Mouse (Mus musculus) intestine, postnatal 0 days (tissue): Measurements from ENCODE around the gene Card6. TPM values are rescaled to one million over a fixed set of nuclear protein-coding genes. Genes with fewer than 3 reads are reported as not detected.
A peak's percentile ranks its signal among the peaks of the same experiment; 100 is the strongest.

Source experiments
- ATAC-seq: fragments of 200-750 bp; cut with Nextera tagmentation; 2 replicates; pipeline ENCODE4 v1.8.0; 2017; ENCODE audit warnings: mild to moderate bottlenecking, moderate TSS enrichment, moderate library complexity
- H3K27ac ChIP-seq: fragments of 300-500 bp; sonication (generic); 2 replicates; pipeline ENCODE4 v1.5.1; 2014; ENCODE audit warnings: mild to moderate bottlenecking, low read depth, low read length, moderate library complexity
- H3K27me3 ChIP-seq: fragments of 300-500 bp; sonication (generic); replicated peaks from 2 replicates; pipeline ENCODE4 v1.6.1; 2014; ENCODE audit warnings: low read length, mixed read lengths; ENCODE audit not compliant: control insufficient read depth, insufficient read depth
- H3K36me3 ChIP-seq: fragments of 300-500 bp; sonication (generic); 2 replicates; pipeline ENCODE4 v1.6.1; 2014; ENCODE audit warnings: mild to moderate bottlenecking, moderate library complexity; ENCODE audit not compliant: control insufficient read depth, insufficient read depth
- H3K4me1 ChIP-seq: fragments of 300-500 bp; sonication (generic); replicated peaks from 2 replicates; pipeline ENCODE4 v1.6.1; 2014; ENCODE audit warnings: antibody characterized with exemption, low read length, mixed read lengths; ENCODE audit not compliant: control insufficient read depth, insufficient read depth
- H3K4me2 ChIP-seq: fragments of 300-500 bp; sonication (generic); replicated peaks from 2 replicates; pipeline ENCODE4 v1.6.1; 2014; ENCODE audit warnings: low read depth, mild to moderate bottlenecking, moderate library complexity
- H3K4me3 ChIP-seq: fragments of 300-500 bp; sonication (generic); 2 replicates; pipeline ENCODE4 v1.5.1; 2014; ENCODE audit warnings: low read depth, low read length
- H3K9ac ChIP-seq: fragments of 300-500 bp; sonication (generic); 2 replicates; pipeline ENCODE4 v1.6.1; 2014; ENCODE audit warnings: mild to moderate bottlenecking, low read depth, low read length
- H3K9me3 ChIP-seq: fragments of 300-500 bp; sonication (generic); 2 replicates; pipeline ENCODE4 v1.6.1; 2016; ENCODE audit warnings: mixed run types; ENCODE audit not compliant: control insufficient read depth
- CTCF ChIP-seq: sonication (generic); IDR thresholded peaks from 2 replicates; pipeline ENCODE4 v1.5.1; 2016; ENCODE audit warnings: low read depth, mild to moderate bottlenecking, control low read depth, antibody characterized with exemption, moderate library complexity
- WGBS: fragments of 180-500 bp; shearing (Covaris S2); extraction: QIAGEN DNeasy Blood & Tissue Kit; methylation state at CpG from one replicate; pipeline ENCODE4 v1.1.7; 2014; 5-methylcytosine and 5-hydroxymethylcytosine counted together
- polyA plus RNA-seq: library from polyadenylated mRNA; unstranded; fragments of >200 nt; fragmentation: Nextera tagmentation; extraction: Ambion mirVana; gene quantifications from 2 replicates; pipeline ENCODE4 v1.2.1, GENCODE M21; 2015

Card6 gene
- polyA plus RNA-seq, 1 experiment from 2014 or later: 2.1 TPM

- ATAC-seq: no peak
- Histone ChIP-seq H3K9me3 (no peaks in the 10 kb centered on the region), H3K4me2 (no peak overlapping the region), H3K9ac (no peak overlapping the region), H3K36me3 (peaks cover 52% of the 10 kb centered on the region), H3K27ac (no peak overlapping the region), H3K27me3 (no peaks in the 10 kb centered on the region), H3K4me1 (no peaks in the 10 kb centered on the region), H3K4me3 (no peak overlapping the region)
- no peak for TF ChIP-seq CTCF
- 88% methylated on average over 12 of the region's 12 CpGs for WGBS
Measured at GRCm38 (mm10) chr15:5121535-5122313, 13.4 kb upstream of the Card6 start.

GRCm38 (mm10) chr15:5119707-5120106 lies 11.4 kb upstream of the Card6 start:
- ATAC-seq: no peak
- Histone ChIP-seq H3K36me3 (peaks cover 52% of the 10 kb centered on the region), H3K4me3 (no peak overlapping the region), H3K9me3 (no peaks in the 10 kb centered on the region), H3K4me1 (no peaks in the 10 kb centered on the region), H3K27me3 (no peaks in the 10 kb centered on the region), H3K27ac (no peak overlapping the region), H3K9ac (no peak overlapping the region), H3K4me2 (no peak overlapping the region)
- TF ChIP-seq CTCF: peak; percentile 55
- WGBS: 89% methylated on average over 2 of the region's 2 CpGs

DNA sequence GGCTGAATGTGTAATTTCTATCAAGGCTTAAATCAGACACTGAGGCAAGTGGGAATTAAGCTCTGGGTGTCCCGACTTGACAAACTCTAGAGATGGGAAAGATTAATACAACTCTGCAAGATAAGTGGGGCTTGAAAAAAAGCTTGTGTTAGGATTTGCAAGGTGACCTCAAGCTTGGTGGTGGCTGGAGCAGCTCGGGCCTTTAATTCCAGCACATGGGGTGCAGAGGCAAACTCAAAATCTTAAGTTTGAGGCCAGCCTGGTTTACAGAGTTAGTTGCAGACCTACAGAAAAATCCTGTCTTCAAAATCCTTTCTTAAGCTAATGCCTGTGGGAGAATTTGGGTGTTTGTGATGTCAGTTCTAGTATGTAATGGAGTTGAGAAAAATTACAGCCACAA lies 10.9 kb upstream of the Card6 start:
- Histone ChIP-seq H3K9ac (no peak overlapping the region), H3K4me1 (no peaks in the 10 kb centered on the region), H3K4me3 (no peak overlapping the region), H3K27ac (peak overlapping the region; percentile 15; the same call in 1 of the 2 replicates), H3K27me3 (no peaks in the 10 kb centered on the region), H3K9me3 (no peaks in the 10 kb centered on the region), H3K36me3 (peaks cover 47% of the 10 kb centered on the region), H3K4me2 (no peak overlapping the region)
- no peak for TF ChIP-seq CTCF
- WGBS: 80% methylated on average over 2 of the region's 2 CpGs
- ATAC-seq: no peak

GRCm38 (mm10) chr15:5118626-5119025 lies 10.3 kb upstream of the Card6 start:
- Histone ChIP-seq H3K4me1 (no peaks in the 10 kb centered on the region), H3K4me3 (no peak overlapping the region), H3K4me2 (no peak overlapping the region), H3K36me3 (peaks cover 45% of the 10 kb centered on the region), H3K9ac (no peak overlapping the region), H3K27ac (peak overlapping the region; percentile 15; the same call in 1 of the 2 replicates), H3K9me3 (no peaks in the 10 kb centered on the region), H3K27me3 (no peaks in the 10 kb centered on the region)
- TF ChIP-seq CTCF: no peak
- no peak for ATAC-seq
- WGBS: 69% methylated on average over 9 of the region's 9 CpGs

DNA sequence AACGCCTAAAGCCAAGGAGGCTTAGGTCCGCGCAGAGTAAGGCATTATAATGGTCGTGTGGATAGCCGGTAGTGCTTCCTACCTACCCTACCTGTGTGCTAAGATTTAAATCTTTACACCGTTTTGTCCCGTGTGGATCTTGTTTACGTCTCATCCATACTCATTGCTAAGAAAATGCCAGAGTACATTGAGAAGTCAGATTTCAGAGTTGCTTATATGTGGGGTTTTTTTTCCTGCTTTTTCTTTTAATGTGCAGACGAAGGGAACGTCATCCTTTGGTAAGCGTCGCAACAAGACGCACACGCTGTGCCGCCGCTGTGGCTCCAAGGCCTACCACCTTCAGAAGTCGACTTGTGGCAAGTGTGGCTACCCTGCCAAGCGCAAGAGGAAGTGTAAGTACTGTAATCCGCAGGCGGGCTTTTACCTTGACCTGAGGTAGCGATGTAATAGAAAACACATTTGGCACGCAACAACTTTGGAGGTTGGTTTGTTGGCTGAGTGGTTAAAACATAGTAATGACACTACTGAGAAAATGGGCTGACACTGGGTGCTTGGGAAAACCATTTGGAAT lies 8.8 kb upstream of the Card6 start:
- peaks cover 43% of the 10 kb centered on the region for H3K36me3 ChIP-seq
- no peaks in the 10 kb centered on the region for H3K4me1 ChIP-seq
- peak overlapping the region; percentile 92 for H3K9ac ChIP-seq
- H3K4me3 ChIP-seq: peak overlapping the region; percentile 92
- 1% methylated on average over 22 of the region's 22 CpGs for WGBS
- no peaks in the 10 kb centered on the region for H3K9me3 ChIP-seq
- H3K27ac ChIP-seq: peak overlapping the region; percentile 88
- H3K27me3 ChIP-seq: no peaks in the 10 kb centered on the region
- no peak for TF ChIP-seq CTCF
- peak overlapping the region; percentile 70 for H3K4me2 ChIP-seq
- ATAC-seq: no peak; the same call in 1 of the 2 replicates

GRCm38 (mm10) chr15:5116270-5117030 lies 8.1 kb upstream of the Card6 start, which contains the start of gene Rpl37:
Gene Rpl37 (plus strand): TSS chr15:5116645.
- ATAC-seq: peak; percentile 98
- H3K36me3 ChIP-seq: peaks cover 36% of the 10 kb centered on the region
- WGBS: under 1% methylated on average over 55 of the region's 55 CpGs
- H3K27me3 ChIP-seq: no peaks in the 10 kb centered on the region
- no peaks in the 10 kb centered on the region for H3K9me3 ChIP-seq
- no peaks in the 10 kb centered on the region for H3K4me1 ChIP-seq
- H3K27ac ChIP-seq: peak within 1 kb of the TSS; percentile 88
- TF ChIP-seq CTCF: peak; percentile 89
- peak within 1 kb of the TSS; percentile 70 for H3K4me2 ChIP-seq
- H3K4me3 ChIP-seq: peak within 1 kb of the TSS; percentile 92
- H3K9ac ChIP-seq: peak within 1 kb of the TSS; percentile 92
